Mouse (Mus musculus): ENCODE data around the gene Actr5.

- TF ChIP-seq EP300 (IDR thresholded peaks at IDR 0.05; ENCODE audit: low read depth) (no peak), CTCF (IDR thresholded peaks at IDR 0.05; ENCODE audit: low read depth) (no peak)
Measured at GRCm38 (mm10) chr2:158680357-158680889, 55.7 kb downstream of the Actr5 start.

Data from liver, embryonic 14.5 days (tissue).